Mouse (Mus musculus) left cerebral cortex, adult 2 months (tissue): ENCODE data around the gene Rgs12. TPM values are rescaled to one million over a fixed set of nuclear protein-coding genes. Genes with fewer than 3 reads are reported as not detected.

ENCODE experiments used
- DNase-seq, 2 experiments: peaks; one replicate each; pipeline ENCODE4 v3.0.0; 2021 to 2022; ENCODE audit warnings: low spot score in 2 of 2, mixed read lengths in 1 of 2; ENCODE audit errors: extremely low spot score in 1 of 2
- H3K27ac ChIP-seq: fragments of 200-600 bp; 2 replicates; pipeline ENCODE4 v1.8.1; 2022
- H3K4me3 ChIP-seq: fragments of 200-600 bp; 2 replicates; pipeline ENCODE4 v1.8.1; 2022
- CTCF ChIP-seq: fragments of 200-600 bp; IDR thresholded peaks from 2 replicates; pipeline ENCODE4 v1.8.1; 2022; ENCODE audit warnings: antibody characterized with exemption, mild to moderate bottlenecking, moderate library complexity
- intact Hi-C: fragments of 180-260 bp; cut with DNase I; formaldehyde crosslinking; loops from one replicate; pipeline ENCODE4 v1.15.1; 2025
- total RNA-seq, 2 experiments: library from RNA; stranded (reverse); gene quantifications; 2 replicates each; pipeline ENCODE4 v1.2.3; 2021

The Rgs12 gene
- total RNA-seq, 2 experiments from 2014 or later = 40.5 to 48.3 TPM

DNA sequence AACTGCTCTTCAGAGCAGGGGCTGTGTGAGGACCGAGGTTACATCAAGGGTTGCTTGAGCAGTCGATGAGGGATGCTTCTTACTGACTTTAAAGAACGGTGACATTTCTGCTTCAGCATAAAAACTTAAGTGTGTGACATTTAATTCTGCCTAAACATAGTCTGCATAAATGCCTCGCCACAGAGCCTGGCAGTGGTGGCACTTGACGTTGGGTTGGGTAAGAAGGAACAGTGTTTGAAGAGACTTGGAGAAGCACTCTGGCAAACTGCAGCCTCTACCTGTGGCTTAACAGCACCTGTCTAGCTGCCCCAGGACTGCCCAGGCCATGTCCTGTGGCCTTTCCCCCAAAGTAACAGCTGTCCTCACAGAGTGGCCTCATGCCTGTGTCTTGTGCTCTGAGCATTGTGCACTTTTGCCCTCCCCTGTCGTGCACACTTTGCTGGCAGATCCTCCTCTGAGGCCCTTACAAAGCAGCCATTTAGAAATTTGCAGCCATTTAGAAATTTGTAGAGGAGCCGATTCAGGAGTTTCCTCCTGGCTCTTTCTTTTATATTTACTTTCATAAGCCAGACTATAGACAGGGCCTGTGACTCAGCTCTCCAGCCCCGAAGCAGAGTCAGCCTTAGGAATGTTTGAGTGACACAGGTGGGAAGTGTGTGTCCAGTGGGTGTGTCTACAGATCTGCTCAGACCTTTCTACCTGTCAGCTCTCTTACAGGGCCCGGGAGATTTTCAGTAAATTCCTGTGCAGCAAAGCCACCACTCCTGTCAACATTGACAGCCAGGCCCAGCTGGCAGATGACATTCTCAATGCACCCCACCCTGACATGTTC, 71.4 kb downstream of the Rgs12 start:
- peak overlapping the region; percentile 72 for H3K27ac ChIP-seq
- no peak overlapping the region for H3K4me3 ChIP-seq
- DNase-seq = no peak
- TF ChIP-seq CTCF = no peak
- intact Hi-C loops = loop anchor here (5.0 kb wide), 1 partner anchor 103 kb away; no protein-coding TSS in a partner anchor

DNA sequence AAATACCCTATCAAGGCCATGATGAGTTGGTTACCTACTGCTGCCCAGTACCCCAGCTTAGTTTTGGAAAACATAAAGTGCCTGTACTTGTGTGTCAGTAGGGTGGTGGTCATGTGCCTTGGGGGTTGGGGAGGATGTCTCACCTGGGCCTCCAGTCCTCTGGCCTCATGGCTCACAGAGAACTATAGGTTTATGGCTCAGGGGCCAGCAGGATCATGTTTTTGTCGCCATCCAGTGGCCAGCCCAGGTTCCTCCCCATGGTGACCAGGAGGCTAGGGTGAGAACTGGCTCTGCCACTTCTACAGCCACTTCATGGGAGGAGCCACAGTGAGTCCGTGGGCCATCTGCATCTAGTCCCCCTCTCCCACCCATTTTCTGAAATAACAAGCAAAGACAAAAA, 75.7 kb downstream of the Rgs12 start:
- peak; percentile 42 to 67 for DNase-seq
- intact Hi-C loops = loop anchor here (1.0 to 5.0 kb wide), 2 partner anchors 39 to 108 kb away; no protein-coding TSS in a partner anchor
- Histone ChIP-seq H3K27ac (peak overlapping the region; percentile 36), H3K4me3 (no peak overlapping the region)
- peak; percentile 79 for TF ChIP-seq CTCF

DNA sequence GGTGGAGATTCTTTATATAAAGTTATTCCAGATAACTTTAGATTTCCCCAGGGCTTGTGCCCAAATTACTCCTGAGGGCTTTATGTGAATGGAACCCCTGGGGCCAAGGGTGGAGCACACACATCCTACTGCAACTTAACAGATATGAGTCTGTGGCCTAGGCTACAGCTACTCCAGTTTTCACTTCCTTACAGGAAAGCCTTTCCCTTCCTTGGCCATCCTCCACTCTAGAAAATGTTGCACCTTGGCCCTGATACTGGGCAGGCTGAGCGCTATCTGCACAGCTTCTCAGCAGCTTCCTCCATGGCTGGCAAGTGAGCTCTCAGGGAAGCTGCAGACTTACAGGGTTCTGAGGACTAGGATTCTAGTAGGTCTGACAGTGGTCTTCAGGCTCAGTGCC, 80.1 kb downstream of the Rgs12 start:
- intact Hi-C loops = no loop called here
- no peak overlapping the region for H3K4me3 ChIP-seq
- H3K27ac ChIP-seq = no peak overlapping the region
- TF ChIP-seq CTCF = no peak
- DNase-seq = no peak

DNA sequence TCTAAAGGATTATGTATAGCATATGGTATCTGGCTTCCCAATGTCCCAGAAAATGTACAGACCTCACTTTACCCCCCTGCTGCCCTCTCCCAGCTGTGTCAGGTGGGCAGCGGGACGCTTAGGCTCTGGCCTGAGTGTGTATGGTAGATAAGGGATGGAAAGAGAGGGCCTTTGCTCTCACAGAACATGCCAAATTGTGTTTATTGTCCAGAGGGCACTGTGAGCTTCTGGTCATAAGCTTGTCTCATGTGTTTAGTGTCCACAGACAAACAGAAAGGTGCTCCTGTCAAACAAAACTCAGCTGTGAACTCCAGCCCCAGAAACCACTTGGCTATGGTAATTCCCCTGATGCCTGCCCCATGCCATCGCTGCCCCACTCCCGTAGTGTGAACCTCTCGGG, 80.5 kb downstream of the Rgs12 start:
- H3K27ac ChIP-seq = no peak overlapping the region
- intact Hi-C loops = no loop called here
- DNase-seq = no peak
- no peak for TF ChIP-seq CTCF
- no peak overlapping the region for H3K4me3 ChIP-seq

DNA sequence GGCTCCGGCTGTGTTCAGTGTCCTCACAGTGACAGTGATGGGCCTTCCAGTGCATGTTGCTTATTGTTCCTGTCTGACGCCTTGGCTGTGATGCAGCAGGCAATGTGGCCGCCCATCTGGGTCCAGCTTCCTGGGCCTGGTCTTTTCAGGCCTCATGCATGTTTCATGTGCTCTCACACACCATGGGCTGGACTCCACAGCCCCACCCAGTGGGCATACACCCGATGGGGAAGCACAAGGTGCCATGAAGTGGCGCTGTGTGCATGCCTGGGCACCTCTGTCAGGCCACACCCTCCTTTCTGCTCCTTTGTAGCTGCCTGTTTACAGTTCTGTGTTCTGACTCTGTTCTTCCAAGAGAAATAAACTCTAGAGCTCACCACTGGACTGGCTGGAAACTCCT, 83.8 kb downstream of the Rgs12 start:
- TF ChIP-seq CTCF = peak; percentile 38
- Histone ChIP-seq H3K4me3 (no peak overlapping the region), H3K27ac (no peak overlapping the region)

DNA sequence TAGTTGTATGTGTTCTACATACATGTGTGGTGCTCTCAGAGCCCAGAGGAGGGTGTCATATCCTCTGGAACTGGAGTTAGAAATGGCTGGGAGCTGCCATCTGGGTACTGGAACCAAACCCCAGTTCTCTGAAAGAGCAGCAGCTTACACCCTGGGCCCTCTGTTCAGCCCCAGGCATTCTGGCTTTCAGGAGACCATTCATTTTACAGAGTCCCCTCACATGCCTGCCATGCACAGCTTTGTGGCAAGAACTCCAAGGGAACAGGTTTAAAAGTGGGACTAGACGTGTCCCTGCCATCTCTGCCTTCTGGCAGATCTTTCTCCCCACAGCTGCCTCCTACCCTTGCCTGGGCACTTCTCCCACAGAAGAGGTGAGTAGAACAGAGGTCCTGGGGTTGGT, 84.4 kb downstream of the Rgs12 start:
- H3K4me3 ChIP-seq = no peak overlapping the region
- no peak for TF ChIP-seq CTCF

More for the DNA sequence above, 83.8 kb downstream of the Rgs12 start:
- no peak for DNase-seq
- intact Hi-C loops = no loop called here

DNA sequence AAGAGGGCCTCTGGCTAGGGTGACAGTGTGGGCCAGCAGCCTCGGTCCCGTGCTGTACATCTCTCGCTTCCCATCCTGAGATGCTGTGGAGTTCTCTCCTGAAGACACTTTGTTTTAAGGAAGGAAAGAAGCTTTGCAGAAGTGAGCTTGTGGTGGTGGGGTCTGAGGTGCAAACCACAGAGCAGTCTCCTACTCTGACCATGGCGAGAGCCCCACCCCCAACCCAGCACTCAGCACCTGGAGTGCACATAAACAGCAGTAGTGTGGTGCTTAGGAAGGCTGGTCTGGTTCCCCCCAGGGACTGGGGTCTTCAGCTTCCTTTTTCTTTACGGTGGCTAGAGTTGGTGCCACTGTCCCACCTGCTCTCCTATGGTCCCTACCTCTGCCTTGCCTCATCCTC, 85.9 kb downstream of the Rgs12 start:
- no peak for DNase-seq

More for the DNA sequence above, 84.4 kb downstream of the Rgs12 start:
- DNase-seq = no peak
- H3K27ac ChIP-seq = no peak overlapping the region
- intact Hi-C loops = no loop called here

DNA sequence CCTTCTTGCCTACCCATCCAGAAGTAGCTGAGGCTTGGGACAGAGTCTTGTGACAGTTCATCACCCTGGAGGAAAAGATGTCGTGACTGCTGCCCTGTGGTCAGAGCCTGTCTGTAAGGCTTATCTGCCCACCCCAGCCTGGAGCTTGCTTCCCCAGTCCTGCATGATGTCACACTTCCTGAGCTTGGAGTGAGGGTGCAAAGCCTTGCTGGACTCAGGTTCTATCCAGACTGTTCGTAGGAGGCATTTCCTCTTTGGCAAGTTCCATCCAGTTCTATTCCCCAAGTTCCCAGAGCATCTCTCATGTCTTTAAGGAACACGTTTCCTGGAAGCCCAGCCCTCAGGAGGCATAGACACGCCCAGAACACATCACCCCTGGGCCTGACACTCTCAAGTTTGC, 86.5 kb downstream of the Rgs12 start:
- no peak for TF ChIP-seq CTCF
- intact Hi-C loops = no loop called here
- H3K4me3 ChIP-seq = no peak overlapping the region
- no peak overlapping the region for H3K27ac ChIP-seq
- no peak for DNase-seq

More for the DNA sequence above, 85.9 kb downstream of the Rgs12 start:
- Histone ChIP-seq H3K4me3 (no peak overlapping the region), H3K27ac (no peak overlapping the region)
- TF ChIP-seq CTCF = no peak
- intact Hi-C loops = no loop called here

DNA sequence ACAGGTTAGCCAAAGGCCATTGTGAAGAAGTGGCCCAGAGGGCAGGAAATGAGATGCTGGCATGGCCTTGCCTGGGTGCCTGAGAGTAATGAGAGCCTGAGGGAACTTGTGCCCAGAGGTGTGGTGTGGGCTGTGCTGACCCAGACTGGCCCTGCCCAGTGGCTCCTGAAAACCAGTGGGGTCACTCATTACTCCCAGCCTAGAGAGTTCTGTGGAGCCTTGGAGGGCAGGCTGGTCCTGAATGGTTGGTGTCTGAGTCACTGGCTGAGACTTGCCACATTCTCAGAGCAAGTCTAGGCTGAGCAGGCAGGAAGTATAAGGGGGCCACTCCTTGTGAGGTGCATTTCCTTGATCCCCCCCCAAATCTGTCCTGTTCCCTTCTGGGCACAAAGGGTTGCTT, 88.2 kb downstream of the Rgs12 start:
- H3K27ac ChIP-seq = no peak overlapping the region
- no peak for DNase-seq
- intact Hi-C loops = no loop called here
- no peak overlapping the region for H3K4me3 ChIP-seq
- TF ChIP-seq CTCF = no peak

DNA sequence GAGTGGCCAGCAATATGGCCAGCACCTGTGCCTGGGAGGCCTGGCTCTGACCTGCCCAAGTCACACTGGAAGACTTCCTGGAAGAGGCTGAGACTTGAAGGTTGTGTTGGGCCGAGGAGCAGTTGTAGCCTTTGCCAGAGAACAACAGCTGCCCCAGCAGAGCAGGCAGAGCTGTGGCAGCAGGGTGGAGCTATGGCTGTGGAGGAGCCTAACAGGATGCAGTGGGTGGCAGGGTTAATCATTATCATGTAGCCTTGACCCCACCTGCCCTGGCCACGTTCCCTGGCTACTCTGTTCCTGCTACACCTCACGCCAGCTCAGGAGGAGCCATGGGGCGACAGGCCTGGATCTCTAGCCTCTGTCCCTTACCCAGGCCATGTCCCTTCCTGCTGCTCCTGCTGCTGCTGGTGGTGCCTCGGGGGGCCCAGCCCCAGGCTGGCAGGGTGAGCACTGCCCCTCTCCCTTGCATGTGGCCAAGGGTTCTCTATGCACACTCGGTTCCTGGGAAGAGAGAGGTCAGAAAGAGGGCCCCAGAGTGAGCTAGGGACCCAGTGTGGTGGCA, 92.1 kb downstream of the Rgs12 start, which contains the start of gene Hgfac:
Hgfac (plus strand) TSS at position 242 of the 562 bp plus-strand sequence.
- intact Hi-C loops = loop anchor here (5.0 kb wide), 1 partner anchor 369 kb away; no protein-coding TSS in a partner anchor
- Histone ChIP-seq H3K27ac (no peak within 1 kb of the TSS), H3K4me3 (no peak within 1 kb of the TSS)
- no peak for DNase-seq
- TF ChIP-seq CTCF = no peak

DNA sequence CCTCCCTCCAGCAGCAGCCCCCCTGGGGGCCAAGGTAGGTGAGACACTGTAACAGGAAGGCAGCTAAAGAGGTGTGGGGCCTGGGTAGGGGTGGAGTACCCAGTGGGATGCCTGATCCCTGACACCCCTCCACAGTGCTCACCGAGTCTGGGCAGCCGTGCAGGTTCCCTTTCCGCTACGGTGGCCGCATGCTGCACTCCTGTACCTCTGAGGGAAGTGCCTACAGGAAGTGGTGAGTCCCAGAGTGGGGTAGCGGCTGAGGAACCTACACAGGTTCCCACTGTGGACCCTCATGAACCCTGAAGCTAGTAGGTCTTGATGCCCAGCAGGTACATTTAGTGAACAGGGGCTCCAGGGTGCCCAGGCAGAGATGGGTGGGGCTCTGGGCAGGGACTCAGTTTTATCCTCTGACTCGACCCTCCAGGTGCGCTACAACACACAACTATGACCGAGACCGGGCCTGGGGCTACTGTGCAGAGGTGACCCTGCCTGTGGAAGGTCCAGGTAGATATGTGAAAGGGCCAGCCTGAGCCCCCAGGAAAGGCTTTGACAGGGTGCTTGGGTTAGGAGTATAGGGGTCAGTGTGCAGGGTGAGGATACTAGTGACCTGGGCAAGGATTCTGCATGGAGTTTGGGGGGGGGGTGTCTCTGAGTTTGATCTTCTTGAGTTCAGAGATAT, 93.3 kb downstream of the Rgs12 start:
- intact Hi-C loops = loop anchor here (1.0 to 5.0 kb wide), 3 partner anchors 56 to 370 kb away; no protein-coding TSS in a partner anchor
- Histone ChIP-seq H3K4me3 (no peak overlapping the region), H3K27ac (no peak overlapping the region)
- TF ChIP-seq CTCF = no peak
- no peak for DNase-seq

DNA sequence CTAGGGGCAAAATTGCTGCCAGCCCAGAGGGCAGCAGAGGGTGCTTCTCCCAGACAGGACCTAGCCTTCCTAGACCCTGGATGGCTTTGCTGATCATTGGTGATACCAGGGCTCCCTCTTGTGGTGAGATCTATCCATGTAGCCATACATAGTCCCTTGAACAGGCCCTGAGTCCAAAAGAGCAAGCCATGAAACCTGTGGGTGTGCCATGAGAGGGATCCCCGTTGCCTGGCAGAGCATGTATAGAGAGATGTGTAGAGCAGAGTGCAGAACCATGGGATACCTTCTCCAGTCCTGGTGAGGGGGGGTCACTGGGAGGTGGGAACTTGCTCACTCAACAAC, 93.8 kb downstream of the Rgs12 start:
- Histone ChIP-seq H3K4me3 (no peak overlapping the region), H3K27ac (no peak overlapping the region)
- TF ChIP-seq CTCF = peak; percentile 88
- peak; percentile 73 to 78 for DNase-seq
- intact Hi-C loops = loop anchor here (1.0 to 5.0 kb wide), 3 partner anchors 57 to 371 kb away; no protein-coding TSS in a partner anchor
